Mouse (Mus musculus) cortical plate, adult 2 months (tissue): ENCODE measurements around the gene Aff3.

ENCODE experiments used
- CTCF ChIP-seq: fragments of 200-500 bp; IDR thresholded peaks from 2 replicates; pipeline ENCODE4 v1.5.1; 2011; ENCODE audit warnings: mild to moderate bottlenecking, control low read depth, low read length; ENCODE audit not compliant: insufficient read depth; ENCODE audit errors: extremely low read depth
- POLR2A ChIP-seq: fragments of 200-500 bp; IDR thresholded peaks from 2 replicates; pipeline ENCODE4 v1.6.1; 2011; ENCODE audit warnings: mild to moderate bottlenecking, low read length, control low read depth; ENCODE audit not compliant: insufficient read depth; ENCODE audit errors: extremely low read depth

DNA sequence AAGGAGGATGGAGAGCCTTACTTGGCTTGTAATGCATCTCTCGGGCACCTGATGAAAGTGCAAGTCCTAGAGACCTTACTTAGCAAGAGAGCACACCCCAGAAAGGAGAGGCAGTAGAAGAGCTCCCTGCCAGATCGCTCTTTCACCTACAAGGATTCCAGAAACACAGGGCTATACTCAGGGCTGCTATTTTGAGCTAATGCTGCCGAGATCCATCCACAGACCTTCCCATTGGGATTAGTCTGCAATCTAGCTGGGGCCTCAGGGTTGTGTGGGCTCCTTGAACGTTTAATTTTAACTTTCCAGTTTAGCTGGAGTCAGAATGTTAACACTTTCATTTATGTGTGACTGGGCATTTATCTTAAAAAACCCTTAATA, 150.1 kb downstream of the Aff3 start:
- TF ChIP-seq CTCF, result no peak
- TF ChIP-seq POLR2A, result no peak
